Mouse (Mus musculus) limb, embryonic 12.5 days (tissue): ENCODE measurements around the gene R3hdm2. TPM values are rescaled to one million over a fixed set of nuclear protein-coding genes. Genes with fewer than 3 reads are reported as not detected.

Experiments used
- ATAC-seq: fragments of 200-750 bp; cut with Nextera tagmentation; 2 replicates; pipeline ENCODE4 v1.8.0; 2017; ENCODE audit warnings: low read depth, moderate TSS enrichment; ENCODE audit not compliant: insufficient number of reproducible peaks, insufficient read depth, low FRiP score, low TSS enrichment
- H3K27ac ChIP-seq: fragments of 300-500 bp; sonication (generic); 2 replicates; pipeline ENCODE4 v1.5.1; 2016; ENCODE audit warnings: mild to moderate bottlenecking, moderate library complexity
- H3K27me3 ChIP-seq: fragments of 300-500 bp; sonication (generic); 2 replicates; pipeline ENCODE4 v1.6.1; 2016; ENCODE audit warnings: mild to moderate bottlenecking, moderate library complexity
- H3K36me3 ChIP-seq: fragments of 300-500 bp; sonication (generic); 2 replicates; pipeline ENCODE4 v1.6.1; 2016; ENCODE audit warnings: mild to moderate bottlenecking, moderate library complexity
- H3K4me1 ChIP-seq: fragments of 300-500 bp; sonication (generic); replicated peaks from 2 replicates; pipeline ENCODE4 v1.6.1; 2016
- H3K4me2 ChIP-seq: fragments of 300-500 bp; sonication (generic); 2 replicates; pipeline ENCODE4 v1.6.1; 2016; ENCODE audit warnings: mild to moderate bottlenecking, moderate library complexity
- H3K4me3 ChIP-seq: fragments of 300-500 bp; sonication (generic); replicated peaks from 2 replicates; pipeline ENCODE4 v1.5.1; 2016; ENCODE audit warnings: mild to moderate bottlenecking
- H3K9ac ChIP-seq: fragments of 300-500 bp; sonication (generic); replicated peaks from 2 replicates; pipeline ENCODE4 v1.6.1; 2016; ENCODE audit warnings: mild to moderate bottlenecking, moderate library complexity
- H3K9me3 ChIP-seq: fragments of 300-500 bp; sonication (generic); 2 replicates; pipeline ENCODE4 v1.6.1; 2016; ENCODE audit warnings: mild to moderate bottlenecking, moderate library complexity
- WGBS: fragments of 180-500 bp; shearing (Covaris S2); methylation state at CpG from one replicate; pipeline ENCODE4 v1.1.7; 2016; 5-methylcytosine and 5-hydroxymethylcytosine counted together
- polyA plus RNA-seq: library from polyadenylated mRNA; unstranded; fragments of >200 nt; fragmentation: Nextera tagmentation; extraction: Ambion mirVana; gene quantifications from 2 replicates; pipeline ENCODE4 v1.2.1, GENCODE M21; 2016

Gene R3hdm2
- 45.6 and 56.4 TPM in 2 replicates for polyA plus RNA-seq

DNA sequence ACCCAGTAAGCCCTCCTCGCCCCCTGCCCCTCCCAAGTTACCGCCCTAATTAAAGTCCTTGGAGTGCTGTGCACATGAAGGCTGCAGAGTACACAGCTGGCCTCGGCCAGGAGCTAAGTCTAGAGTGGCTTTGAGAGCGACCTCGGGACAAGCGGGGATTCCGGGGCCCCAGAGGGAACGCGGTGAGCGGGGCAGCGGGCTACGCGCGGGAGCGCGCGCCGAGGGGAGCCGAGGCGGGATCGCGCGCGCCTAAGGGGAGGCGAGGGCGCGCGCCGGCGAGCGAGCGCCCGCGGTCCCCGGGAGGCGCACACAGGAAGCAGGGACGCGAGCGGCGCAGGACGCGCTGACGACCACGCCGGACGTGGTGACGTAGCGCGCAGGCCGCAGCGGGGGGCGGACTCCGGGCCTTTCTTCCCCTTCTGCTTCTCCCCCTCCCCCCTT is at the start of gene R3hdm2:
R3hdm2 (plus strand) TSS at position 77 of the 441 bp plus-strand sequence.
- Histone ChIP-seq H3K9me3 (no peaks in the 10 kb centered on the region), H3K9ac (peak within 1 kb of the TSS; percentile 78), H3K36me3 (0 out of 2 replicates have a peak, but pooled peaks cover 5% of the 10 kb centered on the region), H3K27ac (peak within 1 kb of the TSS; percentile 96), H3K4me3 (peak within 1 kb of the TSS; percentile 61), H3K27me3 (no peaks in the 10 kb centered on the region), H3K4me2 (peak within 1 kb of the TSS; percentile 65), H3K4me1 (peaks cover 10% of the 10 kb centered on the region)
- peak; percentile 92 for ATAC-seq
- WGBS: under 1% methylated on average over 45 of the region's 53 CpGs

DNA sequence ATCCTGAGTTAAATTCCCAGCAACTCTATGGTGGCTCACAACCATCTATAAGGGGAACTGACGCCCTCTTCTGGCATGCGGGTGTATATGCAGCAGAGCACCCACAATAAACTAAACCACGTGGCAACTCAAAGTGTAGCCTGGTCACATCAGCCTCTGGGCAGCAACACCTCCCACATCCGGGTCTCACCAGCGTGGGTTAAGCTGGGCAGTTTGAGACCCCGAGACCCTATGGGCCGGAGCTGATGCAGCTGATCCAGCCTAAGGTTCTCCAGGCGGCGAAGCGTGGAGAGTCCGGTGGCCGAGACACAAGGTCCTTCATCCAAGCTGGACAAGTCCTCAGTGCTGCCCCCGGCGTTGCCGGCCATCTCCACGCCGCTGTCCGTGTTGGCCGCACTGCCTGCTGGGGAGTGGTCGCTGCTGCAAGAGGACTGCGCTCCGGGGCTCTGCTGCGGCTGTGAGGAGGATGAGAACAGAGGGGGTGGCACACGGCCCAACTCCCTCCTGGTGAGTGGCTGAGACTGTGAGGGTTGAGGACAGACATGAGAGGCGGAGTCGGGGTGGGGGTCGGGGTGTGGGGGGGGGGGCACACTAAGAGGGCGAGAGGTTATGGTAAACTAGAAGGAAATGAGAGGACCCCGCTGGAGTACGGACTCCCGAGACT is 47.8 kb upstream of the R3hdm2 start:
- Histone ChIP-seq H3K9ac (no peak overlapping the region), H3K4me3 (no peak overlapping the region), H3K9me3 (no peaks in the 10 kb centered on the region), H3K4me1 (no peaks in the 10 kb centered on the region), H3K27ac (no peak overlapping the region), H3K4me2 (peak overlapping the region; percentile 29; the same call in 1 of the 2 replicates), H3K36me3 (peaks cover 77% of the 10 kb centered on the region), H3K27me3 (peaks cover 23% of the 10 kb centered on the region)
- ATAC-seq: no peak
- WGBS: 42% methylated on average over 31 of the region's 31 CpGs

DNA sequence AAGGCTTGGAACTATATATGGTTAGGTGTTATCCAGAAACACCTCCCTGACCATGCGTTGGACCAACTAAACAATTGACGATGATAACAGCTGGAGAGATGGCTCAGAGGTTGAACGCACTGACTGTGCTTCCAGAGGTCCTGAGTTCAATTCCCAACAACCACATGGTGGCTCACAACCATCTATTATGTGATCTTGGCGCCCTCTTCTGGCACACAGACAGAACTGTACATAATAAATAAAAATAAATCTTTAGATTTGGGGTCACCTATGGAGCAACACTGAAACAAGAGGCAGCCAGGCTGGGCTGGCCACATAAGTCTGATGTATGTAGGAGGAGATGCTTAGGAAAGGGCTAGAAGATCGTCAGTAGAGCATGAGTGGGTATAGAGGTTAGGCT is 47.0 kb upstream of the R3hdm2 start:
- H3K36me3 ChIP-seq: peaks cover 84% of the 10 kb centered on the region
- no peaks in the 10 kb centered on the region for H3K9me3 ChIP-seq
- 73% methylated on average over 5 of the region's 5 CpGs for WGBS
- H3K27ac ChIP-seq: no peak overlapping the region
- ATAC-seq: no peak
- H3K9ac ChIP-seq: no peak overlapping the region
- peaks cover 1% of the 10 kb centered on the region; the same call in 1 of the 2 replicates for H3K4me1 ChIP-seq
- peaks cover 15% of the 10 kb centered on the region for H3K27me3 ChIP-seq
- no peak overlapping the region for H3K4me3 ChIP-seq
- no peak overlapping the region for H3K4me2 ChIP-seq

DNA sequence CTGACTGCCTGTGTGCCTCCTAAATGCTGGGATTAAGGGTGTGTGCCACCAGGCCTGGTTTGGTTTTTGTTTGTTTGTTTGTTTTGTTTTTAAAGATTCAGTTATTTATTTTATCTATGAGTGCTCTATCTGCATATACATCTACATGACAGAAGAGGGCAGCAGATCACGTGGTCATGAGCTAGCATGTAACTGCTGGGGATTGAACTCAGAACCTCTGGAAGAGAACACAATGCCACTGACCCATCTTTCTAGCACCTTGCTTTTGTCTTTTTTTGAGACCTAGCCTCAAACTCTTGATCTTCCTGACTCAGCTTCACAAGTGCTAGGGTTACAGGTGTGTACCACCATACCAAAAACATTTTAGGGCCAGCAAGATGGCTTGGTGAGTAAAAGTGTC is 44.9 kb upstream of the R3hdm2 start:
- H3K27ac ChIP-seq: no peak overlapping the region
- H3K4me2 ChIP-seq: no peak overlapping the region
- no peaks in the 10 kb centered on the region for H3K9me3 ChIP-seq
- no peak for ATAC-seq
- H3K4me3 ChIP-seq: no peak overlapping the region
- no peak overlapping the region for H3K9ac ChIP-seq
- peaks cover 77% of the 10 kb centered on the region for H3K36me3 ChIP-seq
- H3K4me1 ChIP-seq: peaks cover 15% of the 10 kb centered on the region
- 84% methylated on average over 1 of the region's 1 CpGs for WGBS
- peaks cover 4% of the 10 kb centered on the region for H3K27me3 ChIP-seq

DNA sequence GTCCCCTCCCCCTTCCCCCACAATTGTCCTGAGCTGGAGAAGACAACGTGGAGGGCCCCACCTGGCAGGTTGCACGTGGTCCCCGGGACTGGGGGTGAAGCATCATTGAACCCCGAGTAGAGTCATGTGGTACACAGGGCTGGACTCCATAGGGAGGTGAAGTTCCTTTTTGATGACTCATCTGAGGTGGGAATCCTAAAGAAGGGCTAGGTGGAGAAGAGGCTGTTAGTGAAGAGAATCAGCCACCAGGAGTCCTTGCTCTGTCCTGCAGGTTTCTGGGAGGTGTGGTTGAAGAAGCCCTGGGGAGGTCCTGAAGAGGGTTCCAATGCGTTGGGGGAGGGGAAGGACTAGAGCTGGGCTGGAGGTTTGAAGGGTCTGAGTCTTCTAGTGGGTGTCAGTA is 43.2 kb upstream of the R3hdm2 start:
- Histone ChIP-seq H3K4me1 (peaks cover 28% of the 10 kb centered on the region), H3K27me3 (no peaks in the 10 kb centered on the region; the same call in none of the 2 replicates), H3K4me2 (no peak overlapping the region), H3K9ac (no peak overlapping the region), H3K4me3 (no peak overlapping the region), H3K9me3 (no peaks in the 10 kb centered on the region), H3K27ac (no peak overlapping the region), H3K36me3 (peaks cover 60% of the 10 kb centered on the region)
- ATAC-seq: no peak
- 71% methylated on average over 5 of the region's 5 CpGs for WGBS

DNA sequence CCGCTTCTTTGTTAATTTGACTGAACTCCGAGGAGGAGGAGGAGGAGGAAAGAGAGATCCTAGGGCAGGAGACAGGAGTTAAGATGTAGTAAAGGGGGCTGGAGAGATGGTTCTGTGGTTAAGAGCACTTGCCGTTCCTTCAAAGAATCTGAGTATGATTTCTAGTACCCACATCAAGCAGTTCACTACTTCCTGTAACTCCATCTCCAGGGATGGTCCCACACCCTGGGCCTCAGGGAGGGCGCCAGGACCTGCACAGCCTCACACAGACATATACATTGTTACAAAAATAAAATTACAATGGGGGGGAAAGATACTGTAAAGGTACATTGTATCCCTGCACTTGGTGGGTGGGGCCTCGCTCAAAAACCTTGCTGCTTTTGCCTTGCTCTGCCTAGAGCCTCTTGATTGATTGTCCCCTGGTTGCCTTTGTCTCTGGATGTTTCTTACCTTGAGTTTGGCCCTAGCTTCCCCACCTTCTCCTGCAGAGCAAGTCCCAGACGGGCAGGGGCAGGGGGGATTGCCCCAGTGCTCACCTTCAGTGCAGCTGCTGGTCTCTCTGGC is 42.5 kb upstream of the R3hdm2 start:
- ATAC-seq: no peak
- Histone ChIP-seq H3K27me3 (no peaks in the 10 kb centered on the region; the same call in none of the 2 replicates), H3K4me1 (peaks cover 34% of the 10 kb centered on the region), H3K4me2 (no peak overlapping the region), H3K9ac (no peak overlapping the region), H3K4me3 (no peak overlapping the region), H3K27ac (no peak overlapping the region), H3K36me3 (peaks cover 54% of the 10 kb centered on the region), H3K9me3 (no peaks in the 10 kb centered on the region)
- WGBS: 81% methylated on average over 6 of the region's 6 CpGs

DNA sequence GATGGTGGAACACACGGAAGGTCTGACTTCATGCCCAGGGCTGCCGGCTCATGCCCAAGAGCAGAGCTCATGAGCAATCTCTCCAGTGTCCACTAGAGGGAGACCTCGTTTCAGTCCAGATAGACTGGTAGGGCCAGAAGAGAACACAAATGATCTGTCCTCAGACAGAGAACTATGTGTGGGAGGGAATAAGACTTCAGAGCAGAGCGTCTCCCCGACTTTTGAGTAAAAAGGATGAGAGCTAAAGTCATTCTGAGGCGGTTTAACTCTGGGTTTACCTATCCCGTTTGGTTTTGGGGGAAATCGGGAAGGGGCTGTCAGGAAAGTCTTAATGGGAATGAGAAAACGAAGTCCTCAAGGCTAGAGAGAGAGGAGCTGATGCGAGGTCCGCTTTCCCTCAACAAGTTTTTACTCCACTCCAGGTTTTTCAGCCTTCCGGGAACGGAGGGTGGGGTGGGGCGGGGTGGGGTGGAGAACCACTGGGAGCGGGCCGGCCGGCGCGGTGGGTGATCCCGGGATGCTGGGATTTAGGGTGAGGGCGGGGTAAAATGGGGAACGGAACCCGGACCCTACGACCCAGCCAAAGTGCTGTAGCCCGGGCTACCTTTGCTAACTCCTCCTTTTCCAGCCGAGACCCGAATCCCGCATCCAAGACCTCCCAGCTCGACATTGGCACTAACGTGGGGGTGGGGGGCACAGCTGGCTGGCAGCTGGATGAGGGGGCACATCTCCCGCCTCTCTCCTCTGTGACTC is 41.0 kb upstream of the R3hdm2 start:
- Histone ChIP-seq H3K9ac (peak overlapping the region; percentile 47), H3K27ac (peak overlapping the region; percentile 95), H3K9me3 (no peaks in the 10 kb centered on the region), H3K36me3 (peaks cover 40% of the 10 kb centered on the region), H3K27me3 (no peaks in the 10 kb centered on the region; the same call in none of the 2 replicates), H3K4me1 (peaks cover 34% of the 10 kb centered on the region), H3K4me3 (peak overlapping the region; percentile 60), H3K4me2 (peak overlapping the region; percentile 92)
- peak; percentile 76 for ATAC-seq
- under 1% methylated on average over 31 of the region's 31 CpGs for WGBS

DNA sequence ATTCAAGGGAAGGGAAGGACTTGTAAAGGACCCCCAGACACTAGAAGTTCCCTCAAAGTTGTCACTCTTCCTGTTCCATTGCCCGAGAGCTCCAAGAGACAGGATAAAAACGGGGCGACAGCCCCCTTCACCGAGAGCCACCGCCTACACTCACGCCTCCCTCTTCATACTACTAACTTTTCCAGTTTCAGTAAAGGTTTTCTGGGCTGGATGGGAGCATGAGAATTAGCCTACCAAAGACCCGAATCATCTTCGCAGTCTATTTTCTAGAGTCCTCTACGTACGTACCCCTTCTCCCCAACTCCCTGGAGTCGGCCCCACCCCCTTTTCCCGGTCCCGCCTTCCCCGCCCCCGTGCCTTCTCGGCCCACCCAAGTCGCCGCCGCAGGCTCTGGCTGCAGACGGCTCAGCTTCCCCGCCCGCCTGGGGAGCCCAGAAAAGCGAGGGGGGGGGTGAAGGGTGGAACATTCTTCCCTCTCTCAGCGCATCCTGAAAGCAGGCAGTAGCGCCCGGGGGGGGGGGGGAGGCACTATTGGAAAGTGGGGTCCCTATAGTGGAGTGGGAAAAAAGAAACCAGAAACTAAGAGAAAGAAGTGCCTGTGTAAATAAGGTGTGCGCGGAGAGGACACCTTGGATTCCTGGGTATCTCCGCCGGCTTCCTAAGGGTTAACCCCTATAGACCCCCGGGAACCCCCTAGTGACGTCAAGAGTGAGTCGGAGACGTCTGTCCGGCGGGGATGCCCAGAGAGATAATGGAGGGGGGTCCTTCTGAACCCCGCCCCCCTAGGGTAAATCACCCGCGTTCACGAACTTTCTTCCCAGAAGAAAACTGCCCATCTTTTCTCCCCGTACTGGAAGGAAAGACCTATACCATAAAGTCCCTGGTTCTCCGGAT is 40.2 kb upstream of the R3hdm2 start:
- Histone ChIP-seq H3K4me2 (peak overlapping the region; percentile 92), H3K36me3 (peaks cover 31% of the 10 kb centered on the region), H3K4me3 (peak overlapping the region; percentile 60), H3K9ac (peak overlapping the region; percentile 77), H3K4me1 (peaks cover 34% of the 10 kb centered on the region), H3K27me3 (no peaks in the 10 kb centered on the region; the same call in none of the 2 replicates), H3K9me3 (no peaks in the 10 kb centered on the region), H3K27ac (peak overlapping the region; percentile 95)
- under 1% methylated on average over 42 of the region's 42 CpGs for WGBS
- no peak for ATAC-seq

DNA sequence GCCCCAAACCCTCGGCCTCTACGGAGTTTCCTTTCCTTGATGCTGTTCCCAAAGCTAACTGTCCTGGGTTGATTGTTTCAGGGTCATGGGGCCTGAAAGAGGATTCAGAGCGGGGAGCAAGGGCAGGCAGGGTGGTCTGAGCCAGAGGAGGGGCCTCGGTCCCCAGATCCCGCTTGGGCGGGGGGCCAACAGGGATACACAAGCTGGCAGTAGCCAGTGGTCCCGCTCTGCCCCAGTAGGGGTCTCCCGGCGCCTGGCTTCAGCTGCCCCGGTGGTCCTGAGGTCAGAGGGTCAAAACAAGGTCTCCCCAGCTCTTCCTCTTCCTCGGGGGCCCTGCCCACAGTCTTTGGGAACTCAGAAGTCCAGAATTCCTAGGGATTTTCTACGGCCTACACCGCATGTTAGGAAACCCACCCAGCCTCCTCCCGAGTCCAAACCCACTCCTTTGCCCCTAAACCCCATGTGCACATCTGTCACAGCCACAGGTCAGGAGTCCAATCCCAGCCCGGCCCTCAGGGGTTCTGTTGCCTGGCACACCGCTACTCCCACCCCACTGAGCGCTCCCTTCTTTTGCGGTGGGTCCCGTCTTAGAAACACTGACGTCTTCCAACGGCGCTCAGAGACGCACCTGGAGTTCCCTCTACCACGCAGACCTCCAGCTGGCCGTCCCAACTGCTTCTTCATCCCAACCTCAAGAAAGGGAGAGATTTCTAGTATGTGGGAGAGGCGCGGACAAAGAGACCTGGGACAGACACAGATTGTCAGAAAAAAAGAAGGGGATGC is 39.4 kb upstream of the R3hdm2 start:
- Histone ChIP-seq H3K36me3 (peaks cover 23% of the 10 kb centered on the region), H3K9me3 (no peaks in the 10 kb centered on the region), H3K27ac (peak overlapping the region; percentile 95), H3K4me2 (peak overlapping the region; percentile 92), H3K4me1 (peaks cover 34% of the 10 kb centered on the region), H3K27me3 (no peaks in the 10 kb centered on the region; the same call in none of the 2 replicates), H3K4me3 (peak overlapping the region; percentile 60), H3K9ac (peak overlapping the region; percentile 77)
- WGBS: under 1% methylated on average over 27 of the region's 27 CpGs
- no peak for ATAC-seq

DNA sequence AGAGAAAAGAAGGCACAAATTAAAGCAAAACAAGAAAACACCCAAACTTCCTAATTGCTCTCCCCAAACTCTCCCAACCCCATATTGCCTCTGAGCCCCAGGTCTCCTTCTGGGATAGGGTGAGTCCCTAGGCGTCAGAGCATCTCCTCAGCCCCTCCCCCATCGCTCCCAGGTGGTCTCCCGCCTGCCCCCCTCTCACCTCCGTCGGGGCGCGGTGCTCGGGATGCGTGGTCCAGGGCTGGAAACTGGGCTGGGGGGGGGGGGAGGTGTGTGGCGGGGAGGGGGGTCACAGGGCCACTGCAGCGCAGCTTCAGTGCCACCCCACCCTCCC is 38.8 kb upstream of the R3hdm2 start:
- H3K9ac ChIP-seq: peak overlapping the region; percentile 77
- H3K27ac ChIP-seq: peak overlapping the region; percentile 95
- H3K27me3 ChIP-seq: no peaks in the 10 kb centered on the region; the same call in none of the 2 replicates
- H3K4me2 ChIP-seq: peak overlapping the region; percentile 92
- peak overlapping the region; percentile 60 for H3K4me3 ChIP-seq
- no peaks in the 10 kb centered on the region for H3K9me3 ChIP-seq
- 2% methylated on average over 10 of the region's 11 CpGs for WGBS
- H3K36me3 ChIP-seq: peaks cover 17% of the 10 kb centered on the region
- ATAC-seq: no peak
- peaks cover 34% of the 10 kb centered on the region for H3K4me1 ChIP-seq
